Mouse (Mus musculus) liver, adult (tissue): Measurements from ENCODE around the gene Gm21977.
"Not testable (repeated sequence)": the region's sequence is repeated elsewhere in the genome, so short reads cannot be mapped to it uniquely, and the experiment has no call there.

Experiments used
- GATA4 ChIP-seq: IDR thresholded peaks from 2 replicates; pipeline ENCODE4 v1.6.1; 2014; ENCODE audit warnings: mild to moderate bottlenecking, low read length; ENCODE audit not compliant: insufficient replicate concordance

The Gm21977 gene

GRCm38 (mm10) chr14:42853377-42853776 lies at the start of gene Gm21977:
Gene Gm21977, minus strand, starts transcription at chr14:42853477.
- TF ChIP-seq GATA4: not testable (repeated sequence)
